Mouse (Mus musculus) ovary, postnatal 14 days (tissue): ENCODE measurements around the gene Olfr531.

ENCODE experiments used
- DNase-seq: peaks from one replicate; pipeline ENCODE4 v3.0.0; 2022; ENCODE audit warnings: low spot score

Olfr531 gene

DNA sequence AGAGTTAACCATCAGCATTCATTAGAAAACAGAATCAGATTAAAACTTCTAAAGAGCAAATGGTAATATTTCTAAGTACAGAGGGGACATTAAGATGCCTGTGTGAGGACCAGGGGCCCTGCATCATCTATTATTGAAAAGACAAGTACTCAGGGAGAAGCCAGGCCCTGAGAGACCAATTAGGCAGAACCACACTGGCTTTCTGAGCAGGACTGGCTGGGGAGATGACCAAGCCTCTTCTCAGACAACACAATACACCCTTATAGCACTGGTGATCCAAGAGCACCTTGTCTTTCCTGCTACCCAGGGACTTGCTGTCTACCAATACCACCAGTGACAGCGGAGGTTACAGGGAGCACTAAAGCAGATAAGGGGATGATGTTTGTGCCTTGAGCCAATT is at the start of gene Olfr531:
Olfr531 (minus strand) TSS at position 101 of the 400 bp plus-strand sequence.
- no peak for DNase-seq

- no peak for DNase-seq
Observed at GRCm38 (mm10) chr7:140443141-140443540, 40.4 kb upstream of the Olfr531 start.

DNA sequence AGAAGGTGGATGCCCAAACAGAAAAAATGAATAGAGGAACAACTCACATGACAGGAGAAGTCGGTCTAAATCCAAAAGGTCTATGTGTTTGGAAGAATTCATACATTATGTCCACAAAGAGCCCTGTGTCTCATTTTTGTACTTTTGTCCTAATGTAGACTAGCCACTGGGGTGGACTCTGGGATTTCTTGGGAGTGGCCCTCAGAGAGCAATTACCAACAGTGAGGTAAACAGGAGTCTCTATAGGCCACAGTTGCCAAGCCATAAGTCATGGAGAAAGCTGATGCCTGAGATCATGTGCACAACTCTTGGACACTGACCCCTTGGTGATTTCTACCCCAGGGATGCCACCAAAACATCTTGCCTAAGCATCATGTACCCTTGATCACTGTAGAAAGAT is 18.8 kb upstream of the Olfr531 start, which contains the start of gene Olfr532:
Olfr532 (minus strand) TSS at position 101 of the 400 bp plus-strand sequence.
- DNase-seq = no peak

DNA sequence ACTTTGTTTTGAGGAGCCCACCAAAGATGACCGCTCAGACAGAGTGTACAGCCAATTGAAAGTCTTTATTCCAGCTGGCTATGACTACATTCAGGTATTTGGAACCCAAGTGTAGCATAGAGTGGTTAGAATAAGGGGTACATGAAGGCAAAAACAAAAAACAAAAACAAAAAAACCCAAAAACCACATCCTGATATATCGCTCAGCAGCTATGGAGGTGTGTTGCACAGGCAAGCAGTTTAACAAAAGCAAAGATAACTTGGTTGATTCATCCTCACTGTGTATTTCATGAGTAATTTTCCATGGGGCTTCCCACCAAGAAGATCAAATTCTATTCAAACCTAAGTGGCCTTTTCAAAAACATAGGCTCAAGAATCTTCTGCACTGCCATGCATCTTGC is 25.8 kb downstream of the Olfr531 start:
- DNase-seq = no peak

DNA sequence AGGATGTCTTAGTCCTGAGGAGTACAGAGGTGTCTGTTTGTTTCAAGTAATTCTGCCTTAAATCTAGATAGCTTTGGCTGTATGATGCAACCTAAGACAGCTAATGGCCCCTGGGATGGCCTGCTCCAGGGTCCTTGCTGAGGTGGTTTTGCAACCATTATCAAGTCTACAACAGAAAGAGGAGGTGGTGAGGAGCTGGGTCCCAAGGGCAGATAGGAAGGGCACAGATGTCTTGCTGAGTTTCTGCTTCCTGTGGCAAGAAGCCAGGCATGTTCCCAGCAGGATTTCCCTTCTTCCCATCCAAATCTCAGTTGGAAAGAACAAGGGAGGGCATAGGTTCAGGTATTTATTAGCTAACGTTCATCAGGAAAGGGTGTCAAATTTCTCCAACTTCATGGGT is 26.5 kb downstream of the Olfr531 start, which contains the start of gene Olfr530:
Olfr530 (minus strand) TSS at position 101 of the 400 bp plus-strand sequence.
- no peak for DNase-seq

DNA sequence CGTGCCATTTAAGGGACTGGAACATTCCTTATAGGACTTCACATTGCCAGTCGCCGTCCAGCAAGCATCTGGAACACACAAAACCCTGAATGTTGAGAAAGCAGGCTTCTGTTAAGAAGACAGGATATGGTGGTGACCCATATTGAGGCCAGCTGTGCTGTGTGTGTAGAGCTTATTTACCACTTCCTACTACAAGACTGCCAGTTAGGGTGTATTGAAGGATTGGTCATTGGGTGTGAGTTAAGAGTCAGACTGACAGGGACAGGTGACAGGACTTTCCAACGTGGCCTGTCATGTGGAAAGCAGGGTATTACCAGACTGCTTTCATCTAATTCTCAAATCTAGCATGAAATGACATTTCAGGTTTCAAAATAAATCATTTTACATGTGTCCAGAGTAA is 28.4 kb downstream of the Olfr531 start:
- DNase-seq = no peak

DNA sequence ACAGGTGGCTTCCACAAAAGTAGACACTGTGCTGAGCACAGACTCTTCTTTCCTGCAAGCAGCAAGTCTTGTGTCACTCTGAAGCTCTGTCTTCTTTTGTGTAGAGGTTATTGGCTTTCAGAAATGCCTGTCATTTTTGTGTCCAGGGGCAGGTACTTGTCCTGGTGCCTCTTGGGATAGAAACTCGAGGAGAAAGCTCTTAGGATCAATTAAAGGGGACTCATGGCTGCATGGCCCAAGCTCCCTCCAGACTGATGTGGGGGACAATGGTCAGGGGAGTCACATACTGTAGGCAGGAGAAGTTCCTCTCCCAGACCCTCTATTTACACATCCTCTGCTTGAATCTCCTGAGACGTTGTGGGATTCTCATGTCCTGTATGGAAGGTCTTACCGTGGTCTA is 41.1 kb downstream of the Olfr531 start, which contains the start of gene Olfr60:
Olfr60 (minus strand) TSS at position 101 of the 400 bp plus-strand sequence.
- DNase-seq = no peak
